Mouse (Mus musculus) C2C12 (cell line): ENCODE measurements around the gene Camkk1.

Source experiments
- CEBPB ChIP-seq: IDR thresholded peaks from one replicate; pipeline ENCODE4 v1.6.1; 2011; ENCODE audit warnings: low read depth, mild to moderate bottlenecking, control low read depth, moderate library complexity
- CTCF ChIP-seq: IDR thresholded peaks from one replicate; pipeline ENCODE4 v1.5.1; 2011; ENCODE audit not compliant: control insufficient read depth, insufficient read depth, insufficient read length
- MAX ChIP-seq: IDR thresholded peaks from one replicate; pipeline ENCODE4 v1.6.1; 2011; ENCODE audit warnings: mild to moderate bottlenecking, control low read depth
- MYOD1 ChIP-seq: IDR thresholded peaks from one replicate; pipeline ENCODE4 v1.6.1; 2011; ENCODE audit warnings: low read depth; ENCODE audit not compliant: control insufficient read depth, insufficient read length
- USF1 ChIP-seq: IDR thresholded peaks from one replicate; pipeline ENCODE4 v1.6.1; 2011; ENCODE audit warnings: low read depth, mild to moderate bottlenecking, control low read depth, moderate library complexity

GRCm38 (mm10) chr11:73006377-73006776 is 12.4 kb upstream of the Camkk1 start:
- TF ChIP-seq MYOD1 (no peak), CTCF (peak; percentile 51), MAX (no peak), USF1 (no peak), CEBPB (no peak)
